Mouse (Mus musculus): Measurements from ENCODE around the gene Col1a1. TPM values are rescaled to one million over a fixed set of nuclear protein-coding genes. Genes with fewer than 3 reads are reported as not detected.

Gene Col1a1
- total and polyA plus RNA-seq, 2 experiments from 2014 or later = 53.0 to 73.3 TPM

DNA sequence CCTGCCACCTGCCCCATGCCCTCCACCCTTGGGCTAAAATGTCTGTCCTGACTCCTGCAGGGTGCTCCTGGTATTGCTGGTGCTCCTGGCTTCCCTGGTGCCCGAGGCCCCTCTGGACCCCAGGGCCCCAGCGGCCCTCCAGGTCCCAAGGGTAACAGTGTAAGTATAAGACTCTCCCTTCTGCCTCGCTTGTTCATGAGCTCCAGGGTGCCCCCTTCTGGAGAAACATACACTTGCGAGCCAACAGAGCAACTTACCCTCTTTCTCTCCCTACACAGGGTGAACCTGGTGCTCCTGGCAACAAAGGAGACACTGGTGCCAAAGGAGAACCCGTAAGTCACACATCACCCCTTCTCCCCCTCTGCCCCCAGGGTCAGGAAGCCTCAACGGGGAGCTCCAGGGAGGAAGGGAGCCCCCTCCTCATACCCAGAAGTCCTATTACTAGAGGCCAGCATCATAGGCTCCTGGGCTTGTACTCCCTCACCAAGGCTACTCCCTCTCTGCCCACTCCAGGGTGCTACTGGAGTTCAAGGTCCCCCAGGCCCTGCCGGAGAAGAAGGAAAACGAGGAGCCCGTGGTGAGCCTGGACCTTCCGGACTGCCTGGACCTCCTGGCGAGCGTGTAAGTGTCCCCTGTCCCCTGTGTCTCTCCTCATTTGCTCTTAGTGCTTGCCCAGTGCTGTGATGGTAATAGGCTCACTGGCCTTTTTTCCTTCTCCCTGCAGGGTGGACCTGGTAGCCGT is 6.4 kb downstream of the Col1a1 start:
- Histone ChIP-seq H3K36me3 (ENCODE audit: insufficient read depth, low read length) (no peaks in the 10 kb centered on the region), H3K9ac (replicated peaks; ENCODE audit: low read length) (no peak overlapping the region), H3K9me3 (ENCODE audit: low read length) (no peaks in the 10 kb centered on the region), H3K4me2 (ENCODE audit: low read depth, low read length) (no peak overlapping the region), H3K27ac (no peak overlapping the region), H3K27me3 (ENCODE audit: insufficient read depth, low read length) (0 out of 2 replicates have a peak, but pooled peaks cover 3% of the 10 kb centered on the region), H3K4me1 (ENCODE audit: insufficient read depth, low read length) (no peaks in the 10 kb centered on the region), H3K4me3 (ENCODE audit: low read length) (no peak overlapping the region)
- TF ChIP-seq CTCF (IDR thresholded peaks at IDR 0.05; ENCODE audit: low read depth) = peak; percentile 46
- WGBS = 57% methylated on average over 12 of the region's 13 CpGs
- ATAC-seq (no peak), DNase-seq (ENCODE audit: low spot score) (peak; percentile 23)

- H3K27ac ChIP-seq = no peak overlapping the region
- WGBS = 79% methylated on average over 15 of the region's 15 CpGs
- H3K27me3 ChIP-seq (ENCODE audit: insufficient read depth, low read length) = no peaks in the 10 kb centered on the region
- H3K36me3 ChIP-seq (ENCODE audit: insufficient read depth, low read length) = no peaks in the 10 kb centered on the region
- H3K9me3 ChIP-seq (ENCODE audit: low read length) = no peaks in the 10 kb centered on the region
- DNase-seq (ENCODE audit: low spot score) = no peak
- H3K4me1 ChIP-seq (ENCODE audit: insufficient read depth, low read length) = no peaks in the 10 kb centered on the region
- no peak for ATAC-seq
- H3K9ac ChIP-seq (replicated peaks; ENCODE audit: low read length) = no peak overlapping the region
- no peak overlapping the region for H3K4me2 ChIP-seq (ENCODE audit: low read depth, low read length)
- TF ChIP-seq CTCF (IDR thresholded peaks at IDR 0.05; ENCODE audit: low read depth) = no peak
- H3K4me3 ChIP-seq (ENCODE audit: low read length) = no peak overlapping the region
Measured at GRCm38 (mm10) chr11:94943054-94943453, 7.0 kb downstream of the Col1a1 start.

GRCm38 (mm10) chr11:94944295-94944694 is 8.3 kb downstream of the Col1a1 start:
- 25% methylated on average over 8 of the region's 8 CpGs for WGBS
- ATAC-seq (no peak), DNase-seq (ENCODE audit: low spot score) (no peak)
- no peak overlapping the region for H3K9ac ChIP-seq (replicated peaks; ENCODE audit: low read length)
- no peaks in the 10 kb centered on the region for H3K27me3 ChIP-seq (ENCODE audit: insufficient read depth, low read length)
- H3K27ac ChIP-seq = no peak overlapping the region
- no peaks in the 10 kb centered on the region for H3K4me1 ChIP-seq (ENCODE audit: insufficient read depth, low read length)
- no peak overlapping the region for H3K4me3 ChIP-seq (ENCODE audit: low read length)
- no peak overlapping the region for H3K4me2 ChIP-seq (ENCODE audit: low read depth, low read length)
- no peaks in the 10 kb centered on the region for H3K36me3 ChIP-seq (ENCODE audit: insufficient read depth, low read length)
- no peaks in the 10 kb centered on the region for H3K9me3 ChIP-seq (ENCODE audit: low read length)
- TF ChIP-seq CTCF (IDR thresholded peaks at IDR 0.05; ENCODE audit: low read depth) = peak; percentile 15; the same call in 1 of the 2 replicates

DNA sequence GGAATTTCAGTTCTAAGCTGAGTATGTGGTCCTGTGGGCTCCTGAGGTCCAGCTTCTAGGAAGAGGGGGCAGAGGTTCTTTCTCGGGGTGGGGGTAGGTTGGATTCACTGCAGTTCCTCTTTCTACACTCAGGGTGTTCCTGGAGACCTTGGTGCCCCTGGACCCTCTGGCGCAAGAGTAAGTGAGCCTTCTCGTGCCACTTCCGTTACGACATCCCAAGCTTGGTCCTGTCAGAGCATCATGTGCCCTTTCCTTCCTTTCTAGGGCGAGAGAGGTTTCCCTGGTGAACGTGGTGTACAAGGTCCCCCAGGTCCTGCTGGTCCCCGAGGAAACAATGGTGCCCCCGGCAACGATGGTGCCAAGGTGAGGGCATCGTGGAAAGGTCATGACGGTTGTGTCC is 9.2 kb downstream of the Col1a1 start:
- Histone ChIP-seq H3K4me1 (ENCODE audit: insufficient read depth, low read length) (no peaks in the 10 kb centered on the region), H3K4me2 (ENCODE audit: low read depth, low read length) (no peak overlapping the region), H3K9ac (replicated peaks; ENCODE audit: low read length) (no peak overlapping the region), H3K27ac (no peak overlapping the region), H3K4me3 (ENCODE audit: low read length) (no peak overlapping the region), H3K27me3 (ENCODE audit: insufficient read depth, low read length) (no peaks in the 10 kb centered on the region), H3K36me3 (ENCODE audit: insufficient read depth, low read length) (no peaks in the 10 kb centered on the region), H3K9me3 (ENCODE audit: low read length) (no peaks in the 10 kb centered on the region)
- WGBS = 85% methylated on average over 12 of the region's 12 CpGs
- TF ChIP-seq CTCF (IDR thresholded peaks at IDR 0.05; ENCODE audit: low read depth) = no peak
- no peak for DNase-seq (ENCODE audit: low spot score)
- no peak for ATAC-seq

- no peak overlapping the region for H3K4me3 ChIP-seq (ENCODE audit: low read length)
- H3K36me3 ChIP-seq (ENCODE audit: insufficient read depth, low read length) = no peaks in the 10 kb centered on the region
- no peak overlapping the region for H3K9ac ChIP-seq (replicated peaks; ENCODE audit: low read length)
- no peak overlapping the region for H3K4me2 ChIP-seq (ENCODE audit: low read depth, low read length)
- WGBS = 7% methylated on average over 6 of the region's 6 CpGs
- H3K27me3 ChIP-seq (ENCODE audit: insufficient read depth, low read length) = no peaks in the 10 kb centered on the region
- peak; percentile 18; the same call in 1 of the 2 replicates for ATAC-seq
- no peaks in the 10 kb centered on the region for H3K4me1 ChIP-seq (ENCODE audit: insufficient read depth, low read length)
- no peak for TF ChIP-seq CTCF (IDR thresholded peaks at IDR 0.05; ENCODE audit: low read depth)
- no peak overlapping the region for H3K27ac ChIP-seq
- no peaks in the 10 kb centered on the region for H3K9me3 ChIP-seq (ENCODE audit: low read length)
- DNase-seq (ENCODE audit: low spot score) = no peak
Measured at GRCm38 (mm10) chr11:94952169-94952568, 16.1 kb downstream of the Col1a1 start.

GRCm38 (mm10) chr11:94955103-94955502 is 19.1 kb downstream of the Col1a1 start:
- TF ChIP-seq CTCF (IDR thresholded peaks at IDR 0.05; ENCODE audit: low read depth) = no peak
- DNase-seq (ENCODE audit: low spot score) = no peak
- WGBS = 64% methylated on average over 9 of the region's 9 CpGs
- Histone ChIP-seq H3K4me2 (ENCODE audit: low read depth, low read length) (no peak overlapping the region), H3K9me3 (ENCODE audit: low read length) (no peaks in the 10 kb centered on the region), H3K9ac (replicated peaks; ENCODE audit: low read length) (no peak overlapping the region), H3K4me3 (ENCODE audit: low read length) (no peak overlapping the region), H3K27me3 (ENCODE audit: insufficient read depth, low read length) (no peaks in the 10 kb centered on the region), H3K4me1 (ENCODE audit: insufficient read depth, low read length) (no peaks in the 10 kb centered on the region), H3K27ac (no peak overlapping the region), H3K36me3 (ENCODE audit: insufficient read depth, low read length) (no peaks in the 10 kb centered on the region)
- ATAC-seq = no peak

DNA sequence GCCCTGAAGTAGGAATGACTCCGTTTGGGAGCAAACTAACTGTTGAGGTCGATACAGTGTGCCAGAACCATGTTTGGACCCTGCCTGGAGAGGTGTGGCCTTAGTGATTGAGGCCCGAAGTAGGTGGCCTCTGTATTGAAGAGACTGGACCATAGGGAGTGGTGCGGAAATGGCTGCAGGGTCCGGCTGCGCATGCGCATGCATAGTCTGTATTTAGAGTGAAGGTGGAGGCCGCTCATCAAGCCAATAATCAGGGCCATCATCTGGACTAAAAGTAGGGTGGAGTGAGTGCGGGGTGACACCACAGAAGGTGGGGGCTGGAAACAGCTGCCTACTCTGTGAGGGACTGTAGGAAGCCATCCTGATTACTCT is 21.7 kb downstream of the Col1a1 start:
- Histone ChIP-seq H3K9ac (replicated peaks; ENCODE audit: low read length) (no peak overlapping the region), H3K4me1 (ENCODE audit: insufficient read depth, low read length) (no peaks in the 10 kb centered on the region), H3K4me3 (ENCODE audit: low read length) (no peak overlapping the region), H3K27me3 (ENCODE audit: insufficient read depth, low read length) (no peaks in the 10 kb centered on the region), H3K27ac (peak overlapping the region; percentile 50; the same call in 1 of the 2 replicates), H3K36me3 (ENCODE audit: insufficient read depth, low read length) (no peaks in the 10 kb centered on the region), H3K4me2 (ENCODE audit: low read depth, low read length) (no peak overlapping the region), H3K9me3 (ENCODE audit: low read length) (no peaks in the 10 kb centered on the region)
- DNase-seq (ENCODE audit: low spot score) (no peak), ATAC-seq (no peak; the same call in 1 of the 2 replicates)
- WGBS = 86% methylated on average over 9 of the region's 9 CpGs
- no peak for TF ChIP-seq CTCF (IDR thresholded peaks at IDR 0.05; ENCODE audit: low read depth)

Measured in hindbrain, postnatal 0 days (tissue).